Mouse (Mus musculus) intestine, embryonic 15.5 days (tissue): Measurements from ENCODE around the gene Nup210l. TPM values are rescaled to one million over a fixed set of nuclear protein-coding genes. Genes with fewer than 3 reads are reported as not detected.
A peak's percentile ranks its signal among the peaks of the same experiment; 100 is the strongest.

Experiments
- ATAC-seq: fragments of 200-750 bp; cut with Nextera tagmentation; 2 replicates; pipeline ENCODE4 v1.8.0; 2017; ENCODE audit warnings: moderate TSS enrichment, moderate library complexity
- H3K27ac ChIP-seq: fragments of 300-500 bp; sonication (generic); 2 replicates; pipeline ENCODE4 v1.5.1; 2015; ENCODE audit warnings: mild to moderate bottlenecking, inconsistent platforms
- H3K27me3 ChIP-seq: fragments of 300-500 bp; sonication (generic); replicated peaks from 2 replicates; pipeline ENCODE4 v1.6.1; 2015; ENCODE audit warnings: inconsistent platforms
- H3K36me3 ChIP-seq: fragments of 300-500 bp; sonication (generic); 2 replicates; pipeline ENCODE4 v1.6.1; 2015; ENCODE audit warnings: inconsistent platforms
- H3K4me1 ChIP-seq: fragments of 300-500 bp; sonication (generic); replicated peaks from 2 replicates; pipeline ENCODE4 v1.6.1; 2015; ENCODE audit warnings: inconsistent platforms
- H3K4me2 ChIP-seq: fragments of 300-500 bp; sonication (generic); replicated peaks from 2 replicates; pipeline ENCODE4 v1.6.1; 2015; ENCODE audit warnings: mild to moderate bottlenecking, inconsistent platforms
- H3K4me3 ChIP-seq: fragments of 300-500 bp; sonication (generic); replicated peaks from 2 replicates; pipeline ENCODE4 v1.5.1; 2015; ENCODE audit warnings: inconsistent platforms
- H3K9ac ChIP-seq: fragments of 300-500 bp; sonication (generic); 2 replicates; pipeline ENCODE4 v1.6.1; 2015; ENCODE audit warnings: inconsistent platforms
- H3K9me3 ChIP-seq: fragments of 300-500 bp; sonication (generic); 2 replicates; pipeline ENCODE4 v1.6.1; 2016; ENCODE audit warnings: inconsistent platforms
- WGBS: fragments of 180-500 bp; shearing (Covaris S2); methylation state at CpG from one replicate; pipeline ENCODE4 v1.1.7; 2015; 5-methylcytosine and 5-hydroxymethylcytosine counted together
- polyA plus RNA-seq: library from polyadenylated mRNA; unstranded; fragments of >200 nt; fragmentation: Nextera tagmentation; extraction: Ambion mirVana; gene quantifications from 2 replicates; pipeline ENCODE4 v1.2.1, GENCODE M21; 2015

Nup210l gene
- polyA plus RNA-seq: 0.25 and 0.33 TPM in 2 replicates

- ATAC-seq: no peak
- H3K4me3 ChIP-seq: no peak within 1 kb of the TSS
- peaks cover 6% of the 10 kb centered on the region for H3K36me3 ChIP-seq
- no peaks in the 10 kb centered on the region for H3K9me3 ChIP-seq
- no peak within 1 kb of the TSS for H3K9ac ChIP-seq
- no peaks in the 10 kb centered on the region for H3K27me3 ChIP-seq
- no peaks in the 10 kb centered on the region for H3K4me1 ChIP-seq
- H3K4me2 ChIP-seq: no peak within 1 kb of the TSS
- H3K27ac ChIP-seq: no peak within 1 kb of the TSS
- 87% methylated on average over 13 of the region's 13 CpGs for WGBS
These were observed at the start of gene Nup210l for GRCm38 (mm10) chr3:90103938-90104337. Gene Nup210l (plus strand): TSS chr3:90104132.

- no peak for ATAC-seq
- WGBS: 92% methylated on average over 6 of the region's 6 CpGs
- no peak overlapping the region for H3K4me2 ChIP-seq
- H3K4me1 ChIP-seq: no peaks in the 10 kb centered on the region
- H3K36me3 ChIP-seq: peaks cover 14% of the 10 kb centered on the region
- no peak overlapping the region for H3K4me3 ChIP-seq
- H3K9me3 ChIP-seq: no peaks in the 10 kb centered on the region
- no peak overlapping the region for H3K9ac ChIP-seq
- H3K27ac ChIP-seq: no peak overlapping the region
- no peaks in the 10 kb centered on the region for H3K27me3 ChIP-seq
These were observed 42.4 kb upstream of the Nup210l start for GRCm38 (mm10) chr3:90061549-90061948.

GRCm38 (mm10) chr3:90062539-90062938, 41.4 kb upstream of the Nup210l start:
- Histone ChIP-seq H3K4me2 (no peak overlapping the region), H3K36me3 (peaks cover 12% of the 10 kb centered on the region), H3K27ac (no peak overlapping the region), H3K9me3 (no peaks in the 10 kb centered on the region), H3K4me3 (no peak overlapping the region), H3K27me3 (no peaks in the 10 kb centered on the region), H3K9ac (no peak overlapping the region), H3K4me1 (no peaks in the 10 kb centered on the region)
- WGBS: 70% methylated on average over 2 of the region's 2 CpGs
- no peak for ATAC-seq

- no peak overlapping the region for H3K4me2 ChIP-seq
- H3K27me3 ChIP-seq: no peaks in the 10 kb centered on the region
- H3K4me1 ChIP-seq: no peaks in the 10 kb centered on the region
- H3K9me3 ChIP-seq: no peaks in the 10 kb centered on the region
- no peak overlapping the region for H3K9ac ChIP-seq
- peaks cover 9% of the 10 kb centered on the region for H3K36me3 ChIP-seq
- H3K4me3 ChIP-seq: no peak overlapping the region
- 81% methylated on average over 3 of the region's 3 CpGs for WGBS
- no peak for ATAC-seq
- H3K27ac ChIP-seq: no peak overlapping the region
These were observed 39.5 kb upstream of the Nup210l start for GRCm38 (mm10) chr3:90064383-90064782.

- H3K27me3 ChIP-seq: no peaks in the 10 kb centered on the region
- H3K27ac ChIP-seq: no peak overlapping the region
- no peaks in the 10 kb centered on the region for H3K4me1 ChIP-seq
- no peaks in the 10 kb centered on the region for H3K9me3 ChIP-seq
- no peak overlapping the region for H3K9ac ChIP-seq
- no peak overlapping the region for H3K4me3 ChIP-seq
- WGBS: 48% methylated on average over 3 of the region's 3 CpGs
- peaks cover 9% of the 10 kb centered on the region for H3K36me3 ChIP-seq
- no peak overlapping the region for H3K4me2 ChIP-seq
- no peak for ATAC-seq
These were observed 38.4 kb upstream of the Nup210l start for GRCm38 (mm10) chr3:90065553-90065952.

- Histone ChIP-seq H3K9me3 (no peaks in the 10 kb centered on the region), H3K4me2 (no peak overlapping the region), H3K4me1 (no peaks in the 10 kb centered on the region), H3K9ac (no peak overlapping the region), H3K36me3 (no peaks in the 10 kb centered on the region), H3K4me3 (no peak overlapping the region), H3K27me3 (no peaks in the 10 kb centered on the region), H3K27ac (no peak overlapping the region)
- ATAC-seq: no peak
- WGBS: 86% methylated on average over 4 of the region's 4 CpGs
These were observed 36.1 kb upstream of the Nup210l start for GRCm38 (mm10) chr3:90067851-90068250.

- Histone ChIP-seq H3K27ac (no peak overlapping the region), H3K9ac (no peak overlapping the region), H3K9me3 (no peaks in the 10 kb centered on the region), H3K4me2 (no peak overlapping the region), H3K27me3 (no peaks in the 10 kb centered on the region), H3K4me1 (no peaks in the 10 kb centered on the region), H3K4me3 (no peak overlapping the region), H3K36me3 (no peaks in the 10 kb centered on the region)
- 73% methylated on average over 7 of the region's 7 CpGs for WGBS
- ATAC-seq: no peak
These were observed 34.2 kb upstream of the Nup210l start for GRCm38 (mm10) chr3:90069688-90070087.

- Histone ChIP-seq H3K27me3 (no peaks in the 10 kb centered on the region), H3K9ac (no peak within 1 kb of the TSS), H3K36me3 (no peaks in the 10 kb centered on the region), H3K4me2 (no peak within 1 kb of the TSS), H3K4me1 (peaks cover 6% of the 10 kb centered on the region; the same call in 1 of the 2 replicates), H3K9me3 (no peaks in the 10 kb centered on the region), H3K4me3 (no peak within 1 kb of the TSS), H3K27ac (no peak within 1 kb of the TSS)
- 70% methylated on average over 4 of the region's 4 CpGs for WGBS
- ATAC-seq: no peak
These were observed 31.6 kb upstream of the Nup210l start, which contains the start of gene Tpm3 for GRCm38 (mm10) chr3:90072294-90072693. Gene Tpm3 (plus strand): TSS chr3:90072649.

- WGBS: 12% methylated on average over 5 of the region's 5 CpGs
- Histone ChIP-seq H3K27me3 (no peaks in the 10 kb centered on the region), H3K27ac (no peak overlapping the region), H3K4me3 (no peak overlapping the region), H3K9ac (no peak overlapping the region), H3K9me3 (no peaks in the 10 kb centered on the region), H3K4me2 (peak overlapping the region; percentile 37), H3K36me3 (no peaks in the 10 kb centered on the region), H3K4me1 (peaks cover 20% of the 10 kb centered on the region; the same call in 1 of the 2 replicates)
- no peak for ATAC-seq
These were observed 26.8 kb upstream of the Nup210l start for GRCm38 (mm10) chr3:90076921-90077716.

GRCm38 (mm10) chr3:90078224-90078623, 25.7 kb upstream of the Nup210l start:
- Histone ChIP-seq H3K4me2 (no peak overlapping the region), H3K9ac (no peak overlapping the region), H3K36me3 (no peaks in the 10 kb centered on the region), H3K27me3 (no peaks in the 10 kb centered on the region), H3K4me1 (peaks cover 29% of the 10 kb centered on the region), H3K27ac (no peak overlapping the region), H3K4me3 (no peak overlapping the region), H3K9me3 (no peaks in the 10 kb centered on the region)
- no peak for ATAC-seq
- 50% methylated on average over 5 of the region's 5 CpGs for WGBS

- ATAC-seq: peak; percentile 92
- peaks cover 36% of the 10 kb centered on the region for H3K4me1 ChIP-seq
- 0% methylated on average over 33 of the region's 33 CpGs for WGBS
These were observed 24.7 kb upstream of the Nup210l start for GRCm38 (mm10) chr3:90079133-90079762.

GRCm38 (mm10) chr3:90079763-90080497, 24.0 kb upstream of the Nup210l start:
- WGBS: under 1% methylated on average over 53 of the region's 53 CpGs
- Histone ChIP-seq H3K4me1 (peaks cover 43% of the 10 kb centered on the region), H3K9me3 (no peaks in the 10 kb centered on the region)

More at GRCm38 (mm10) chr3:90079133-90079762, 24.7 kb upstream of the Nup210l start:
- Histone ChIP-seq H3K4me2 (peak overlapping the region; percentile 73), H3K9me3 (no peaks in the 10 kb centered on the region), H3K27me3 (no peaks in the 10 kb centered on the region), H3K4me3 (peak overlapping the region; percentile 83), H3K9ac (peak overlapping the region; percentile 88), H3K36me3 (no peaks in the 10 kb centered on the region), H3K27ac (peak overlapping the region; percentile 99)

More at GRCm38 (mm10) chr3:90079763-90080497, 24.0 kb upstream of the Nup210l start:
- peak; percentile 64 for ATAC-seq
- Histone ChIP-seq H3K4me3 (peak overlapping the region; percentile 83), H3K9ac (peak overlapping the region; percentile 88), H3K27me3 (no peaks in the 10 kb centered on the region), H3K4me2 (peak overlapping the region; percentile 73), H3K36me3 (no peaks in the 10 kb centered on the region), H3K27ac (peak overlapping the region; percentile 99)
